Mouse (Mus musculus): Measurements from ENCODE around the gene Pkd1l3.

Pkd1l3 gene

DNA sequence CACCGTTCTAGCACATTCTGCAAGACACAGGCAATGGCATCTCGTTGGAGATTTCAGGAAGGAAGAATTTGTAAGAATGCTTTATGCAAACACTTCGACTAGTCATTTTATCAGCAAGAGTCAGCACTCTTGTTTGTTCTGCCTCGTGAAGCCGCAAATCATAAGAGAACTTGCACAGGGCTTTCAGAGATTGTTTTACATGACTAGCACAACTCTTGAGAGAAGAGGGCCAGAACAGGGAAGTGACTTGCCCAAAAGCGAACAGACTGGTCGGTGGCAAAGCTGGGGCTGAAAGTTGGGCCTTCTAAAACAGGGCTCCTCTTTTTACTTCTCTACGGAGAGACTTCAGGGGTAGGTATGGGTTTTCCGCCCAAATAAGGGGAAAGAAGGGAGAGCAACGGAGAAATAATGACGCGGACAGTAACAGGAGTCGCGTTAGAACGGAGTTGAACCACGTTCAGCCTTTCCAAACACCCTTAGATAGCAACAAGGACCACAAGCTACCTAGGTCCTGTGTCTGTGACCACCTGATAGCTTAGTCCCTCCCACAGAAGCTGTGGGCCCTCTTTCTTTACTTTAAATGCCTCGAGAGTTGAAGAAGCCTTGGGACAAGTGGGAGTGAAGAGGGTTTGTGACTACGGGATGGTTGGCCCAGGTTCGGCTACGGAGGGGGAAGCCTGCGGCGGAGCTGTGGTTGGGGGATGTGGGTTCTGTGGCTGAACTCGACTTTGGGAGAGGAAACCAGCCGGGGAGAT lies 90.4 kb downstream of the Pkd1l3 start:
- no peak for DNase-seq (ENCODE audit: low spot score)

DNA sequence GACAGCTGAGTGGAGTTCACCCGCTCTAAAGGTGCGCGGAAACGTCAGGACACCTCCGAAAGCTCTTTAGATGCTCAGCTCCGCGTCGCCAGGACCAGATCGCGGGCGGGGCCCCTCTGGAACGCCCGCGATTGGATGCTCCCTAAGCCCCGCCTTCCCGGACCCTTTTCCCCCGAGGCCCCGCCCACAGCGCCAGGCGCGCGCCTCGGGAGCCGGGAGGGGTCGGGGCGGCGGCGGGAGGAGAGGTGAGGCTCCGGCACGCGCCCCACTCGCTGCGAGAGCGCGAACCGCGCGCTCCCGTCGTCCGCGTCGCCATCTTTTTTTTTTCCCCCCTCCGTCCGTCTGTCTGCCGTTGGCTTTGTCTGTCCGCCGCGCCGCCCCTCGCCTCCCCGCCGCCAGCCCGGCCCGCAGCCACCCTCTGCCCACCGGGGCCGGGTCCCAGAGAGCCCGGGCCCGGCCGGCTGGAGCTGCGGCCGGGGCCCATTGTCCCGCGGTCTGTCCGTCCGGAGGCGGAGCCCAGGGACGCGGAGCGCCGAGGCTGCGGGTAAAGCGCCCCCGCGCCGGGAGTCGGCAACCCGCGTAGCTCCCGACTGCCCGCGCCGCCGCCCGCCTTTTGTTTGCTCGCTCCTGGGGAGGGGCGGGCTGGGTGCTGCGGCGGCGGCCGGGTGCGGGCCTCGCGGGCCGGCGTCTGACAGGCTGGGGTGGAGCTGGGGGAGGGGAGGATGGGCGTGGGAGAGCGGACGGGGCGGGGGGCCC lies 91.2 kb downstream of the Pkd1l3 start, which contains the start of gene Zfp821:
Zfp821 (plus strand) TSS at position 227 of the 756 bp plus-strand sequence.
- peak; percentile 77 for DNase-seq (ENCODE audit: low spot score)

DNA sequence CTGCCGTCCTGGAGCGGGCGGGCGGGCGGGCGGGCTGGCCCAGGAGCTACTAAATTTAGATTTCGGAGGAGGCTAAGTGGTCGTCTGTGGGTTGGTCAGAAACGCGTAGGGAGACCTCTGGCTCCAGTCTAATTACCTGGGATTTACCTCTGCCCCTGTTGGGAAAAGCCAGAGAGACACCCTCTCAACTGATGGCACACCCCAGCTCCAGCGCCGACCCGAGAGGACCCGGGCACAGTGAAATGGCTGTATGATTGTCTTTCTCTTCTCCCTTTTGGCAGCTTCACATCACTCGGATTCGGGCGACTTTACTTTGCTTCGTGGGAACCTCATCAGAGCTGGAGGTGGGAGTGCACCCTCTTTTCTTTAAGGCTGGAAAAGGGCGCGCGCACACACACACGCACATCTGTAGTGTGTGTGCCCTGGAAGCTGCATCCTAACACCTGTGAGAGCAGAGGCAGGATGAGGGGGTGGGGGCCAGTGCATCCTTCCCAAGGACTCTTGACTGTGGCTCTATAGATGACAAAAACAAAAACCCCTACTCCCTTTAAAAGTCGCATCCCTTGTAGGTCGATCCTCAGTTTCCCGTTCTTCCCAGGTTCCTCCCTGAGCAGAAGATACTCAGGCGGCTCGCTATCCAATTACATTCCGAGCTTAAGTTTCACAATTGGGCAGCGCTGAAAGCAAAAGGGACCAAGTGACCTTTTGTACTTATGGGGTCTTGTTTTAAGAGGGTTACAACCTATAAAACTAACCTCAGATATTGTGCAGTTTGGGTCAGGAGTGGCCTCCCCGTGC lies 92.0 kb downstream of the Pkd1l3 start:
- DNase-seq (ENCODE audit: low spot score): no peak

DNA sequence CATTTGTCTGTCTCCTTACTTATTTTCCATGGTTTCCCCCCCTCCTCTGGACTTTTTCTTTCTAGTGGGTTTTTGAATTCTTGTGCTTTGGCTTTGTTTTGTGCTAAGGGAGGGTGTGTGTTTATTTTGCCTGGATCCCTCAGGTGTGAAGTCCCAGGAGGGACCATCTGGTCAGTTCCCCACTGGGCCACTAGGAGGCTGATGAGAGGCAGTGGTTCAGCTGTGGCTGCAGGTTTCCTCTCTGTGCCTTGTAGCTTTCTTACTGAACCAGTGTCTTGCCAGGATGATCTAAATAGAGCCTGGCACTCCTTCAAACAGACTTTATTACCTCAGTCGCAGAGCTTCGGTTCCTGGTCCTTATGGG lies 92.5 kb downstream of the Pkd1l3 start:
- DNase-seq (ENCODE audit: low spot score): peak; percentile 46

DNA sequence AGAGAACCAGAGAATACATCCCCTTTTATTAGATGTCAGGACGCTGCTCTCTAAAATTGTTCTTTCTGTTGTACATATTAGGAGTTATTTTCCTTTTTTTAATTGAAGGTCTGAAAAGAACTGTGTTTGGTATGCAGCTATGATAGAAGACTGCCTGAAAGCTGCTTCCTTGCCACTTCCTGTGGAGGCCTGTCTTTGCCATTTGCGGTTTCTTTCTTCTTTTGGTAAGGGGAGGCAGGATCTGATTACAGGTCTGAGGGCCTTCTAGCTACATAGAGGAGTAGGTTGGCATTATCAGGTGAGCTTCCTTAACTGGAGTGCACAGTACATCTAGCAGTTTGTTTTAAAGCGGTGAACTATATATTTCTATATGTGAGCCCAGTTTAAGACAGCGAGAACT lies 93.6 kb downstream of the Pkd1l3 start:
- no peak for DNase-seq (ENCODE audit: low spot score)

DNA sequence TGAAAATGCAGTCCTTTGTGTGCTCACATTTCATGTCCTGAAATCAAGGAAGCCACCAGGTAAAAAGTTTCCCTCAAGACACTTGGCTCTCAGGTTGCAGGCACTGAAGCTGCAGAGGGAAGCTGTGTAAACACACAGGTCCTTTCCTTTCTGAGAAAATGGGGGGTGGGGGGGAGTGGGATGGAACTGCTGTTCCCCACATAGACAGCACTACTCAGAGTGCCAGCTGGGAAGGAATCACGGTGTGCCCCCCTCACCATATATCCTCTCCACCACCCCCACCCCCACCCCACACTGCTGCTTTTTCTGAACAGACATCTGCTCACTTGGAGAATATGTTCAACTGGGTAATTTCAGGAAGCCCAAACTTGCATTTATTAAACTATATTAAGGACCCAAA lies 98.2 kb downstream of the Pkd1l3 start:
- no peak for DNase-seq (ENCODE audit: low spot score)

DNA sequence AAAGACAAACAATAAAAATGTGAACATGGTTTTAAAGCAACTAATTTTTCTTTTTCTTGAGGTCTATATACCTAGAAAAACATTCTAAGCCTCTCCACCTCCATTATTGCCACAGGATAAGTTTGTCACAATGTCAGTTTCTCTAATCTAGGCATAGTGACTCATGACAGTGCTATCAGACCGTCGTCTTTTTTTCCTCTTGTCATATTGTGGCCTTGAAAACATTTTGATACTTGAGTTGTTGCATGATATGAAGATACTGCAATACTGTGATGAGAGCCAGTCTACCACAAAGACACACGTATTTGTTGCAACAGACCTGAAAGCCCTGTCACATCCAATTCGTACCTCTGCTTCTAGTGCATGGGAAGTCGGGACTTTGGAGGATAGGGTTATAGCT lies 100.6 kb downstream of the Pkd1l3 start:
- DNase-seq (ENCODE audit: low spot score): no peak
